Mouse (Mus musculus) heart, postnatal 10 days (tissue): ENCODE measurements around the gene Egln2. TPM values are rescaled to one million over a fixed set of nuclear protein-coding genes. Genes with fewer than 3 reads are reported as not detected.

ENCODE experiments used
- DNase-seq, 2 experiments: peaks; one replicate each; pipeline ENCODE4 v3.0.0; 2021
- intact Hi-C: fragments of 180-260 bp; cut with DNase I; formaldehyde crosslinking; loops from one replicate; pipeline ENCODE4 v1.15.1; 2025
- total RNA-seq, 2 experiments: library from RNA; stranded (reverse); gene quantifications; 2 replicates each; pipeline ENCODE4 v1.2.3; 2021

Gene Egln2
- 10 to 100 TPM; 57.9 to 59.4 TPM for total RNA-seq

DNA sequence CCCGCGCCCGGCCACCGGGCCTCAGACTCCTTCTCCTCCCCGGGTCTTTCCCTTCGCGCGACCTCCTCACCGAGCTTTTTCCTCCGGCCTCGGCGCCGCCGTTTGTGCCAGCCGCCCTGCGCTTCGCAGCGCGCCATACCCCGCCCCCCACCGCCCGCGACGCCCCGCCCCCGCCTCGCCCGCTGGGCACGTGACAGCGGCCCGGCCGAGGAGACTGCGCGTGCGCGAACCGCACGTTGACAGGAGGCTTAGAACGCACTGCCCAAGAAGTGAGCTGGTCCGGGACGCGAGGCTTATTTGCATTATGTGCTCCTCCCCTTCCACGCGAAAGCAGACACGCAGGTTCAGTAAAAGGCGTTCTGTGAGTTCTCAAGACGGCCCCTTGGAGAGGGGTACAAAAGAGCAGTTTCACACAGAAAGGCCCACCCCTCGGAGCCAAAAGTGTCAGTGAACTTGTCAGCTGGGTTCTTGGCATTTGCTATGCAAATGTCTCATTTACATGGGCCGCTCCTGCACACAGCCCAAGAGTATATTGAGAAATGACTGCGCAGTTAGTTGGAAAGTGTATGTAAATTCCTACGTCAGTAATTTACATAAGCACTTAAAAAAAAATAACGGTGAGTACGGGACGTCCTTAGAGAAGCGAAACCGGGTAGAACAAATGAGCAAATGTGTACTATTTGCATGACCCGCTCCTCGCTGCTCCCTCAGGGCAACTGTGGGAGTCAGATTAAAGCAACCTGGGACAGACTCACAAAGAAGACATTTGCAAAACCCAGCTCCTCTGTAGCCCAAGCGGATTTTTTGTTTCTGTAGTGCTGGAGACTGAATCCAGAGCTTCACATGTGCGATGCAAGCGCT lies at the start of gene Egln2:
TSS of gene Egln2 (minus strand) at position 189 of the 861 bp plus-strand sequence.
- intact Hi-C loops: loop anchor here (2.0 to 10.0 kb wide), 2 partner anchors 62 to 308 kb away; partner anchors contain the start of genes Itpkc and Sertad3
- DNase-seq: peak; percentile 96

GRCm38 (mm10) chr7:27212626-27213025 lies 46.0 kb upstream of the Egln2 start:
- no peak for DNase-seq
- intact Hi-C loops: no loop called here

DNA sequence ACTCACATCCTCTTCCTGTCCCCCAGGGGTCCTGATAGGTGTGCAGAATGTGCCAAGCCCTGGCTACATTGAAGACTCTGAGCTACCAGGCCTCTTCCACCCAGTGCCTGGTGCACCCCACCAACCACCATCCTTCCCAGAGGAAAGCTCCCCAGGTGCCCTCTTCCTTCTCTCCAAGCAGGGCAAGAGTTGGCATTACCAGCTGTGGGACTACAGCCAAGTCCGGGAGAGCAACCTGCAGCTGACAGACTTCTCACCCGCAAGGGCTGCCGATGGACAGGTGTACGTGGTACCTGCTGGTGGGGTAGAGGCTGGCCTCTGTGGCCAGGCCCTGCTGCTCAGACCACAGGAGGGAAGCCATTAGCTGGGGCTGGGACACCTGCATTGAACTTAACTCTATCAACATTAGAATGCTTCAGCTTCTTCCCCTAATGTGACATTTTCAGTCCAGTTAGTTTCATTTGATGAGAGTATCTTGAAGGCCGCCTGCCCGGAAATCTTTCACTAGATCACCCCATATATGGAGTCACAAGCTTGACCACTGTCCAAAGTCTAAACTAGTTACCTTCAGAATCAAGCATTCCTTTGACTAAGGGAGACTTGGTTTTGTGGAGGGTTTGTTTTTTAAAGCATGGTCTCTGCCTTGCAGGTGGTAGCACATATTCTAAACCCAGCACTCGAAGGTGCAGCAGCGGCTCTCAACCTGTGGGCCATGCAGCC lies 37.3 kb upstream of the Egln2 start:
- intact Hi-C loops: no loop called here
- DNase-seq: no peak

DNA sequence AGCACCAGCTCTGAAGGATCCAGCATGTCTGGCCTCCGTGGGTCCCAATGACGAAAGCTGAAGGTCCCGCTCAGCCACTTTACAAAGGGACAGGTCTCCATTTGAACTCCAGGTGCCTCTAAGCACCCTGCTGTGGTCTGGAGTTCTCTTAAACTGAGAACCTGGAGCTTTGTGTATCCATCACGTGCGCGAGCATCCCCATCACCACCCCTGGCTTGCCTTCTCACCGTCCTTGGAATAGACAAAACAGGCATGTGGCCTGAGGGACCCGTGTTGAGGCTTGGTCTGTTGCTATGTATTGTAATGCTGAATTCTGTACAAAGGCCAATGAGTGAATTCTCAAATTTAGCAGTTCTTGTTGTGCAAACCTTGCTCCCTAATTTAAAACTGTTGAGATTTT lies 32.2 kb upstream of the Egln2 start:
- DNase-seq: no peak
- intact Hi-C loops: no loop called here

GRCm38 (mm10) chr7:27198355-27198754 lies 31.8 kb upstream of the Egln2 start:
- no peak for DNase-seq
- intact Hi-C loops: no loop called here

DNA sequence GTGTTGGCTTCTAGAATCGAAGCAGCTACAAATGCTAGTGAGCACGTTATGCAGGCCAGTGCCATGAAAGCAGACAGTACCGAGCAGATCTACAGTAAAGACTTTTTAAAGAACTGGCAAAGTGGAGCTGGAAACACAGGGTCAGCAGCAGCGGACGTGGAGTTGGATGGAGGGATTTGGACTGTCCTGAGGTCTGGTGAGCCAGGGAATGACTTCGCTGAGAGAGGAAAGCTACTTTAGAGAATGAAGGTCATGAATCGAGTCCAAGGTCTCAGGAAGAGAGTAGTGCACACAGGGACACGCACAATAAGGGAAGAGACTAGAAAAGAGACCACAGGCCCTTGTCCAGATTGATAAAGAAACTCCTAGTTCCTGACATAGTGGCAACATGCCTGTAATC lies 31.0 kb upstream of the Egln2 start:
- DNase-seq: peak; percentile 15 to 16
- intact Hi-C loops: no loop called here

GRCm38 (mm10) chr7:27197136-27197535 lies 30.5 kb upstream of the Egln2 start:
- intact Hi-C loops: no loop called here
- DNase-seq: no peak

GRCm38 (mm10) chr7:27195681-27196611 lies 29.3 kb upstream of the Egln2 start, which contains the start of the genes BC024978 and Snrpa:
Gene BC024978, plus strand, starts transcription at chr7:27195781.
Gene Snrpa, minus strand, starts transcription at chr7:27196271.
- intact Hi-C loops: loop anchor here (2.0 kb wide), 1 partner anchor 15 kb away; the partner anchor contains the start of genes Gm21983 and Mia
- DNase-seq: peak; percentile 98

DNA sequence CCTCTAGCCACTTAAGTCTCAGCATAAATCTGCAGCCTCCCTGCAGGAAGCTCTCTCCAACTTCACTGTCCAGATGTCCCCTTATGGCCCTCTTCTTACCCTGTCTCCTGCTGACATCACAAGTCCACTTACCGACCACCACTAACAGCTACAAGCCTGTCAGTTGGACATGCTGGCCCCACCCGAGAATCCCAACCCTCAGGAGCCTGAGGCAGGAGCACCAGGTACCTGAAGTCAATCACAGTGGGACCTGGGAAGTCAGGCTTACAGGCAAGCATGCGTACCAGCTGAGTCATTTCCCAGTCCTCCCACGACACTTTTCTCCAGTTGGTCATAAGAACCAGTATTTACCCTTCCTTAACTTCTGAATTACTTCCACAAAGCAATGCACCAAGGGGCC lies 27.1 kb upstream of the Egln2 start:
- intact Hi-C loops: loop anchor here (2.0 kb wide), 1 partner anchor 13 kb away; the partner anchor contains the start of genes Gm21983 and Mia

GRCm38 (mm10) chr7:27192434-27192833 lies 25.8 kb upstream of the Egln2 start:
- intact Hi-C loops: no loop called here

More for the DNA sequence above, 27.1 kb upstream of the Egln2 start:
- DNase-seq: no peak

GRCm38 (mm10) chr7:27189271-27189931 lies 22.8 kb upstream of the Egln2 start:
- no peak for DNase-seq
- intact Hi-C loops: no loop called here

More at GRCm38 (mm10) chr7:27192434-27192833, 25.8 kb upstream of the Egln2 start:
- no peak for DNase-seq

- intact Hi-C loops: no loop called here
- DNase-seq: no peak
These were observed 19.4 kb upstream of the Egln2 start for GRCm38 (mm10) chr7:27185986-27186385.

GRCm38 (mm10) chr7:27184964-27185363 lies 18.4 kb upstream of the Egln2 start:
- no peak for DNase-seq
- intact Hi-C loops: no loop called here

- intact Hi-C loops: no loop called here
These were observed 15.9 kb upstream of the Egln2 start for GRCm38 (mm10) chr7:27182498-27182897.

DNA sequence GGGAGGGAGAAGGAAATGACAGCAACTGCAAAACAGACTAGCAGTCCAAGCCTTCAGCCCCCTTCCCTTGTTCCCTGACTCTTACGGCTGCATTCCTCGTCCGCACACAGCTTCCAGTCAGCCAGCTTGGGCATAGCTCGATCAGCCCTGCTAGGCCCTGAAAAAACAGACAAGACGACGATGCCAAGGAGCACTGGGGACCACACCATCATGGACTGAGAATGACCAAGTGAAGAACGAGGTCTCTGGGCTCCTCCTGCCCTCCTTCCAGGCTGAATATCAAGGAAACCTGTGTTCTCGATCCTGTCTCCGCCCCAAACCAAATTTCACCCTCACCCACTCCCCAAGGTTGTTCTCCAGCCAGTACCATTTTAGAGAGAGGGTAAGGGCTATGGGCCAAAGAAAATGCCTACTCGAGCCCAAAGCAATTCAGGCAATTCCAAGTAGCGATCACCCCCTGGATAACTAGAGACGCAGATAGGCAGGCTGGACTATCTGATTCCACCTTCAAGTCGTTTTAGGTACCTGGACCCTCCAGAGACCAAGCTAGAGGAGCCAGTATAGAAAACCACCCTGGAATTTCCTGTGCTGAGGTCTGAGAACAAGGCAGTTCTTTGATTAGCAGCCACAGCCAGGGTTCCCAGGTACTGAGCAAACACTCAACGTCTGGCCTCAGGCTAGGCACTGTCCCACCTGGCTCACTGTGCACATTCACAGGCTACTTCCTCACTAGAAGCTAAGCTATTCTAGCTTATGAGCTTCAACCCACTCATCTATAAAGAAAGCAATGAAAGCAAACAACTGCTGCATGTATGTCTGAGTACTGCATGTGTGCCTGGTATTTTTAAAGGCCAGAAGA lies 14.5 kb upstream of the Egln2 start, which contains the start of the genes Gm21983 and Mia:
TSS of gene Gm21983 (minus strand) at position 250 of the 859 bp plus-strand sequence.
TSS of gene Mia (minus strand) at position 321 of the 859 bp plus-strand sequence.
- intact Hi-C loops: loop anchor here (2.0 kb wide), 1 partner anchor 14 kb away; the partner anchor contains the start of gene BC024978
- DNase-seq: no peak

More at GRCm38 (mm10) chr7:27182498-27182897, 15.9 kb upstream of the Egln2 start:
- no peak for DNase-seq

DNA sequence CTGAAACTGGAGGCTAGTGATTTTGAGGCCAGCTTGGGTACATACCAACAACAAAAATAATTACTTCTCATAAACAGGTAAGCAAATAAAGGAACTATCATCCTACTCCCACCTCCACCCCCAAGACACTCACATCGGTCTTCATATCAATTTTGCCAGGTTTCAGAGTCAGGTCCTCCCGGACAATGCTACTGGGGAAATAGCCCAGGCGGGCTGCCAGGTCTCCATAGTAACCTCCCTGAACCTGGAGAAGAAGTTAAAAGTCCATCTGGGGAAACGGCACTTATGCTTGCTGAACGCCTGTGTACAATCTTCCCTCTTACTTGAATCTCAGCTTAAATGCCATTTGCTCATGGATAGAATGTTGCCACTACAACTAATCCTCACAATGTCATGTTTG lies 13.4 kb upstream of the Egln2 start:
- intact Hi-C loops: loop anchor here (2.0 kb wide), 1 partner anchor 15 kb away; the partner anchor contains the start of gene BC024978
- DNase-seq: peak; percentile 68 to 72

DNA sequence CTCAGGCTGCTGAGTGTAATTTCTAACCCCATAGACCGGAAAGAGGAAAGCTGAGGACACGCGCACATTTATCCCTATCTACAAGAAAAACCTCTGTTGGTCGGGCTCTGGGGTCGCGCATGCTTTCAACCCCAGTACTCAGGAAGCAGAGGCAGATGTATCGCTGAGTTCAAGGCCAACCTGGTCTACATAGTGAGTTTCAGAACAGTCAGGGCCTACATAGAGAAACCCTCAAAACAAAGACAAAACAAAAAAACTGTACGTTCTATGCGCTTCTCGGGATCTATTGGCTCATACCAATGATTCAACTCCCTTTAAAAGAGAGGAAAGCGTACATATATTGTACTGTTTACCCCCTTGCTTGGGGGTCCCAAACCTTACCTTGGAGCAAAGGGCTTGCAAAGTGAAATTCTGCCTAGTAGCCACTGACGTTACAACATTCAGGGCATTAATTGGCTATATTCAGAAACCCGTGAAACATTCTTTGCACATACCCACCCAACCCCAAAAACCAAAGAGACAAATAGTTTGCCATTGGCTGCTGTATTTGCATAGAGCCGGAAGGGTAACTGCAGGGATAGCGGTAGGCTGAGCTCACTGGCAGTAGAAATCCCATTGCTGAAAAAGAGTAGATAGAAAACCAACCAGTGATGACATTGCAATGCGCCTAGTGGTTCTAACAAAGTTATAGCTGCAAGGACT lies 12.8 kb upstream of the Egln2 start:
- no peak for DNase-seq
- intact Hi-C loops: no loop called here
